Mouse (Mus musculus) forebrain, embryonic 11.5 days (tissue): ENCODE data around the gene Arhgef38. TPM values are rescaled to one million over a fixed set of nuclear protein-coding genes. Genes with fewer than 3 reads are reported as not detected.
A peak's percentile ranks its signal among the peaks of the same experiment; 100 is the strongest.

Experiments
- ATAC-seq: fragments of 200-750 bp; cut with Nextera tagmentation; replicated peaks from 2 replicates; pipeline ENCODE4 v1.8.0; 2017; ENCODE audit warnings: moderate TSS enrichment; ENCODE audit not compliant: low FRiP score
- DNase-seq: peaks from one replicate; pipeline ENCODE4 v3.0.0-alpha.2; 2017; ENCODE audit warnings: low spot score
- H3K27ac ChIP-seq: fragments of 300-500 bp; sonication (generic); 2 replicates; pipeline ENCODE4 v1.5.1; 2014; ENCODE audit warnings: low read depth, low read length
- H3K27me3 ChIP-seq: fragments of 300-500 bp; sonication (generic); 2 replicates; pipeline ENCODE4 v1.6.1; 2014; ENCODE audit warnings: mild to moderate bottlenecking, low read length, mixed read lengths; ENCODE audit not compliant: control insufficient read depth, insufficient read depth
- H3K36me3 ChIP-seq: fragments of 300-500 bp; sonication (generic); 2 replicates; pipeline ENCODE4 v1.6.1; 2014; ENCODE audit warnings: mild to moderate bottlenecking, low read length, moderate library complexity, mixed read lengths; ENCODE audit not compliant: control insufficient read depth, insufficient read depth
- H3K4me1 ChIP-seq: fragments of 300-500 bp; sonication (generic); replicated peaks from 2 replicates; pipeline ENCODE4 v1.6.1; 2014; ENCODE audit warnings: low read length, mixed read lengths; ENCODE audit not compliant: control insufficient read depth, insufficient read depth
- H3K4me2 ChIP-seq: fragments of 300-500 bp; sonication (generic); 2 replicates; pipeline ENCODE4 v1.6.1; 2014; ENCODE audit warnings: low read depth, mild to moderate bottlenecking, low read length, moderate library complexity, mixed read lengths; ENCODE audit not compliant: severe bottlenecking
- H3K4me3 ChIP-seq: fragments of 300-500 bp; sonication (generic); 2 replicates; pipeline ENCODE4 v1.5.1; 2014; ENCODE audit warnings: low read depth, low read length
- H3K9ac ChIP-seq: fragments of 300-500 bp; sonication (generic); 2 replicates; pipeline ENCODE4 v1.6.1; 2014; ENCODE audit warnings: low read length
- H3K9me3 ChIP-seq: fragments of 300-500 bp; sonication (generic); 2 replicates; pipeline ENCODE4 v1.6.1; 2016; ENCODE audit warnings: low read length, mixed read lengths; ENCODE audit not compliant: control insufficient read depth
- WGBS: fragments of 180-500 bp; shearing (Covaris S2); extraction: QIAGEN DNeasy Blood & Tissue Kit; methylation state at CpG from one replicate; pipeline ENCODE4 v1.1.7; 2014; 5-methylcytosine and 5-hydroxymethylcytosine counted together
- polyA plus RNA-seq: library from polyadenylated mRNA; unstranded; fragments of >200 nt; fragmentation: Nextera tagmentation; extraction: Ambion mirVana; gene quantifications from 2 replicates; pipeline ENCODE4 v1.2.1, GENCODE M21; 2014

Arhgef38 gene
- polyA plus RNA-seq, 1 experiment from 2014 or later, result not detected

- no peaks in the 10 kb centered on the region for H3K4me1 ChIP-seq
- no peak overlapping the region for H3K9ac ChIP-seq
- ATAC-seq (0 out of 2 replicates have a peak, but pooled peaks have one; percentile 30), DNase-seq (no peak)
- no peak overlapping the region for H3K27ac ChIP-seq
- WGBS, result 92% methylated on average over 10 of the region's 10 CpGs
- no peak overlapping the region for H3K4me2 ChIP-seq
- H3K4me3 ChIP-seq, result no peak overlapping the region
- H3K27me3 ChIP-seq, result no peaks in the 10 kb centered on the region
- no peaks in the 10 kb centered on the region for H3K36me3 ChIP-seq
- H3K9me3 ChIP-seq, result no peaks in the 10 kb centered on the region
Measured at GRCm38 (mm10) chr3:133075560-133075959, 159.2 kb downstream of the Arhgef38 start.

Other genes with a start within 250 kb of the Arhgef38 start
- gene Ints12, start 143.1 kb downstream of the Arhgef38 start, polyA plus RNA-seq, result 22.4 and 22.9 TPM in 2 replicates
- 13.4 and 13.6 TPM in 2 replicates for gene Gstcd, start 142.9 kb downstream of the Arhgef38 start, polyA plus RNA-seq
- 75.1 and 76.7 TPM in 2 replicates for gene Ppa2, start 75.2 kb upstream of the Arhgef38 start, polyA plus RNA-seq